Mouse (Mus musculus): ENCODE measurements around the gene Dkc1. TPM values are rescaled to one million over a fixed set of nuclear protein-coding genes. Genes with fewer than 3 reads are reported as not detected.
"Not testable (repeated sequence)": the region's sequence is repeated elsewhere in the genome, so short reads cannot be mapped to it uniquely, and the experiment has no call there.

The Dkc1 gene
- polyA plus RNA-seq, 1 experiment from 2014 or later, result 132 TPM

- 17% methylated on average over 36 of the region's 36 CpGs for WGBS
- H3K4me2 ChIP-seq (replicated peaks; ENCODE audit: low read depth, low read length), result peak within 1 kb of the TSS; percentile 45
- H3K4me3 ChIP-seq (ENCODE audit: low read depth, low read length), result peak within 1 kb of the TSS; percentile 53
- ATAC-seq (ENCODE audit: insufficient number of reproducible peaks, insufficient read depth, low FRiP score, low read depth), result peak; percentile 98
- H3K27ac ChIP-seq (ENCODE audit: low read length), result peak within 1 kb of the TSS; percentile 71; the same call in 1 of the 2 replicates
- no peaks in the 10 kb centered on the region for H3K27me3 ChIP-seq (ENCODE audit: control insufficient read depth, insufficient read depth, low read length)
- no peaks in the 10 kb centered on the region; the same call in 1 of the 2 replicates for H3K4me1 ChIP-seq (ENCODE audit: control insufficient read depth, insufficient read depth, low read length)
- peak within 1 kb of the TSS; percentile 55 for H3K9ac ChIP-seq (replicated peaks; ENCODE audit: low read depth, low read length)
- no peaks in the 10 kb centered on the region for H3K9me3 ChIP-seq (ENCODE audit: control insufficient read depth, low read depth, low read length)
- no peaks in the 10 kb centered on the region for H3K36me3 ChIP-seq (ENCODE audit: control insufficient read depth, insufficient read depth, low read length)
Observed at GRCm38 (mm10) chrX:75130467-75131160, 35.0 kb downstream of the Dkc1 start, which contains the start of gene Mpp1. Gene Mpp1, minus strand, starts transcription at chrX:75131016.

- Histone ChIP-seq H3K9ac (replicated peaks; ENCODE audit: low read depth, low read length) (no peak overlapping the region), H3K4me2 (replicated peaks; ENCODE audit: low read depth, low read length) (no peak overlapping the region)
- ATAC-seq (ENCODE audit: insufficient number of reproducible peaks, insufficient read depth, low FRiP score, low read depth), result no peak
Observed at GRCm38 (mm10) chrX:75136938-75137337, 41.3 kb downstream of the Dkc1 start.

GRCm38 (mm10) chrX:75137729-75138128 lies 42.1 kb downstream of the Dkc1 start:
- WGBS, result 76% methylated on average over 2 of the region's 2 CpGs
- H3K27ac ChIP-seq (ENCODE audit: low read length), result no peak overlapping the region
- H3K36me3 ChIP-seq (ENCODE audit: control insufficient read depth, insufficient read depth, low read length), result no peaks in the 10 kb centered on the region
- H3K9ac ChIP-seq (replicated peaks; ENCODE audit: low read depth, low read length), result no peak overlapping the region
- H3K4me2 ChIP-seq (replicated peaks; ENCODE audit: low read depth, low read length), result no peak overlapping the region
- H3K4me1 ChIP-seq (ENCODE audit: control insufficient read depth, insufficient read depth, low read length), result no peaks in the 10 kb centered on the region
- ATAC-seq (ENCODE audit: insufficient number of reproducible peaks, insufficient read depth, low FRiP score, low read depth), result no peak
- H3K9me3 ChIP-seq (ENCODE audit: control insufficient read depth, low read depth, low read length), result no peaks in the 10 kb centered on the region
- H3K4me3 ChIP-seq (ENCODE audit: low read depth, low read length), result no peak overlapping the region
- no peaks in the 10 kb centered on the region for H3K27me3 ChIP-seq (ENCODE audit: control insufficient read depth, insufficient read depth, low read length)

More at GRCm38 (mm10) chrX:75136938-75137337, 41.3 kb downstream of the Dkc1 start:
- Histone ChIP-seq H3K9me3 (ENCODE audit: control insufficient read depth, low read depth, low read length) (no peaks in the 10 kb centered on the region), H3K36me3 (ENCODE audit: control insufficient read depth, insufficient read depth, low read length) (no peaks in the 10 kb centered on the region), H3K27ac (ENCODE audit: low read length) (no peak overlapping the region), H3K4me3 (ENCODE audit: low read depth, low read length) (no peak overlapping the region), H3K27me3 (ENCODE audit: control insufficient read depth, insufficient read depth, low read length) (no peaks in the 10 kb centered on the region), H3K4me1 (ENCODE audit: control insufficient read depth, insufficient read depth, low read length) (no peaks in the 10 kb centered on the region)

GRCm38 (mm10) chrX:75138182-75138581 lies 42.5 kb downstream of the Dkc1 start:
- Histone ChIP-seq H3K9me3 (ENCODE audit: control insufficient read depth, low read depth, low read length) (no peaks in the 10 kb centered on the region), H3K9ac (replicated peaks; ENCODE audit: low read depth, low read length) (no peak overlapping the region), H3K4me3 (ENCODE audit: low read depth, low read length) (no peak overlapping the region), H3K36me3 (ENCODE audit: control insufficient read depth, insufficient read depth, low read length) (no peaks in the 10 kb centered on the region), H3K4me1 (ENCODE audit: control insufficient read depth, insufficient read depth, low read length) (no peaks in the 10 kb centered on the region), H3K27me3 (ENCODE audit: control insufficient read depth, insufficient read depth, low read length) (no peaks in the 10 kb centered on the region), H3K4me2 (replicated peaks; ENCODE audit: low read depth, low read length) (no peak overlapping the region), H3K27ac (ENCODE audit: low read length) (no peak overlapping the region)
- WGBS, result 92% methylated on average over 2 of the region's 2 CpGs
- no peak for ATAC-seq (ENCODE audit: insufficient number of reproducible peaks, insufficient read depth, low FRiP score, low read depth)

- H3K9me3 ChIP-seq (ENCODE audit: control insufficient read depth, low read depth, low read length); ATAC-seq (ENCODE audit: insufficient number of reproducible peaks, insufficient read depth, low FRiP score, low read depth); H3K27me3 ChIP-seq (ENCODE audit: control insufficient read depth, insufficient read depth, low read length); H3K9ac ChIP-seq (replicated peaks; ENCODE audit: low read depth, low read length); H3K4me1 ChIP-seq (ENCODE audit: control insufficient read depth, insufficient read depth, low read length); H3K36me3 ChIP-seq (ENCODE audit: control insufficient read depth, insufficient read depth, low read length); H3K27ac ChIP-seq (ENCODE audit: low read length): not testable (repeated sequence)
- WGBS, result 11% methylated on average over 19 of the region's 42 CpGs
- peak overlapping the region; percentile 36 for H3K4me2 ChIP-seq (replicated peaks; ENCODE audit: low read depth, low read length)
- H3K4me3 ChIP-seq (ENCODE audit: low read depth, low read length), result peak overlapping the region; percentile 23
Observed at GRCm38 (mm10) chrX:75143124-75143555, 47.5 kb downstream of the Dkc1 start.

- Histone ChIP-seq H3K36me3 (ENCODE audit: control insufficient read depth, insufficient read depth, low read length) (no peaks in the 10 kb centered on the region), H3K4me1 (ENCODE audit: control insufficient read depth, insufficient read depth, low read length) (no peaks in the 10 kb centered on the region), H3K4me3 (ENCODE audit: low read depth, low read length) (no peak overlapping the region), H3K9me3 (ENCODE audit: control insufficient read depth, low read depth, low read length) (no peaks in the 10 kb centered on the region), H3K9ac (replicated peaks; ENCODE audit: low read depth, low read length) (no peak overlapping the region), H3K4me2 (replicated peaks; ENCODE audit: low read depth, low read length) (no peak overlapping the region), H3K27ac (ENCODE audit: low read length) (no peak overlapping the region), H3K27me3 (ENCODE audit: control insufficient read depth, insufficient read depth, low read length) (no peaks in the 10 kb centered on the region)
- 48% methylated on average over 4 of the region's 4 CpGs for WGBS
- no peak for ATAC-seq (ENCODE audit: insufficient number of reproducible peaks, insufficient read depth, low FRiP score, low read depth)
Observed at GRCm38 (mm10) chrX:75148414-75148813, 52.8 kb downstream of the Dkc1 start.

- H3K27ac ChIP-seq (ENCODE audit: low read length), result no peak overlapping the region
- H3K27me3 ChIP-seq (ENCODE audit: control insufficient read depth, insufficient read depth, low read length), result no peaks in the 10 kb centered on the region
- H3K4me3 ChIP-seq (ENCODE audit: low read depth, low read length), result no peak overlapping the region
- no peaks in the 10 kb centered on the region for H3K9me3 ChIP-seq (ENCODE audit: control insufficient read depth, low read depth, low read length)
- H3K9ac ChIP-seq (replicated peaks; ENCODE audit: low read depth, low read length), result no peak overlapping the region
- 84% methylated on average over 2 of the region's 2 CpGs for WGBS
- no peaks in the 10 kb centered on the region for H3K4me1 ChIP-seq (ENCODE audit: control insufficient read depth, insufficient read depth, low read length)
- H3K4me2 ChIP-seq (replicated peaks; ENCODE audit: low read depth, low read length), result no peak overlapping the region
- no peaks in the 10 kb centered on the region for H3K36me3 ChIP-seq (ENCODE audit: control insufficient read depth, insufficient read depth, low read length)
- no peak for ATAC-seq (ENCODE audit: insufficient number of reproducible peaks, insufficient read depth, low FRiP score, low read depth)
Observed at GRCm38 (mm10) chrX:75150304-75150703, 54.6 kb downstream of the Dkc1 start.

- 50% methylated on average over 1 of the region's 1 CpGs for WGBS
- Histone ChIP-seq H3K9ac (replicated peaks; ENCODE audit: low read depth, low read length) (no peak overlapping the region), H3K4me3 (ENCODE audit: low read depth, low read length) (no peak overlapping the region), H3K4me2 (replicated peaks; ENCODE audit: low read depth, low read length) (no peak overlapping the region), H3K9me3 (ENCODE audit: control insufficient read depth, low read depth, low read length) (no peaks in the 10 kb centered on the region), H3K27ac (ENCODE audit: low read length) (no peak overlapping the region), H3K4me1 (ENCODE audit: control insufficient read depth, insufficient read depth, low read length) (no peaks in the 10 kb centered on the region), H3K36me3 (ENCODE audit: control insufficient read depth, insufficient read depth, low read length) (no peaks in the 10 kb centered on the region), H3K27me3 (ENCODE audit: control insufficient read depth, insufficient read depth, low read length) (no peaks in the 10 kb centered on the region)
- ATAC-seq (ENCODE audit: insufficient number of reproducible peaks, insufficient read depth, low FRiP score, low read depth), result no peak
Observed at GRCm38 (mm10) chrX:75152249-75152648, 56.6 kb downstream of the Dkc1 start.

Measured in stomach, embryonic 14.5 days (tissue).